Mouse (Mus musculus): ENCODE results near the gene Sfxn2. TPM values are rescaled to one million over a fixed set of nuclear protein-coding genes. Genes with fewer than 3 reads are reported as not detected.

The Sfxn2 gene
- polyA plus RNA-seq, 1 experiment from 2014 or later, result 16.9 TPM

GRCm38 (mm10) chr19:46625015-46625414 lies 51.9 kb downstream of the Sfxn2 start:
- no peak for DNase-seq (ENCODE audit: low spot score)

GRCm38 (mm10) chr19:46625519-46625918 lies 52.4 kb downstream of the Sfxn2 start:
- no peak for DNase-seq (ENCODE audit: low spot score)

GRCm38 (mm10) chr19:46628403-46628802 lies 55.2 kb downstream of the Sfxn2 start:
- no peak for DNase-seq (ENCODE audit: low spot score)

GRCm38 (mm10) chr19:46629807-46630206 lies 56.6 kb downstream of the Sfxn2 start:
- DNase-seq (ENCODE audit: low spot score), result no peak

- DNase-seq (ENCODE audit: low spot score), result no peak
Measured at GRCm38 (mm10) chr19:46631637-46632036, 58.5 kb downstream of the Sfxn2 start.

- DNase-seq (ENCODE audit: low spot score), result no peak
Measured at GRCm38 (mm10) chr19:46635766-46636165, 62.6 kb downstream of the Sfxn2 start.

- DNase-seq (ENCODE audit: low spot score), result no peak
Measured at GRCm38 (mm10) chr19:46637598-46637997, 64.4 kb downstream of the Sfxn2 start.

- DNase-seq (ENCODE audit: low spot score), result no peak
Measured at GRCm38 (mm10) chr19:46639053-46639452, 65.9 kb downstream of the Sfxn2 start.

GRCm38 (mm10) chr19:46639496-46639895 lies 66.3 kb downstream of the Sfxn2 start:
- no peak for DNase-seq (ENCODE audit: low spot score)

GRCm38 (mm10) chr19:46640780-46641179 lies 67.6 kb downstream of the Sfxn2 start:
- DNase-seq (ENCODE audit: low spot score), result no peak

- DNase-seq (ENCODE audit: low spot score), result no peak
Measured at GRCm38 (mm10) chr19:46641420-46642085, 68.4 kb downstream of the Sfxn2 start.

- DNase-seq (ENCODE audit: low spot score), result no peak
Measured at GRCm38 (mm10) chr19:46642136-46642753, 69.1 kb downstream of the Sfxn2 start.

GRCm38 (mm10) chr19:46643236-46643635 lies 70.1 kb downstream of the Sfxn2 start:
- no peak for DNase-seq (ENCODE audit: low spot score)

GRCm38 (mm10) chr19:46644343-46644792 lies 71.2 kb downstream of the Sfxn2 start:
- DNase-seq (ENCODE audit: low spot score), result no peak

- DNase-seq (ENCODE audit: low spot score), result no peak
Measured at GRCm38 (mm10) chr19:46644793-46645602, 71.8 kb downstream of the Sfxn2 start.

GRCm38 (mm10) chr19:46646041-46646481 lies 72.9 kb downstream of the Sfxn2 start:
- no peak for DNase-seq (ENCODE audit: low spot score)

- no peak for DNase-seq (ENCODE audit: low spot score)
Measured at GRCm38 (mm10) chr19:46647254-46647653, 74.1 kb downstream of the Sfxn2 start.

Other genes with a start within 250 kb of the Sfxn2 start
- 4.6 and 5.3 TPM in 2 replicates for gene Psd, start 246.2 kb upstream of the Sfxn2 start, polyA plus RNA-seq (2015; fragmentation: Nextera tagmentation; extraction: Ambion mirVana)
- gene Fbxl15, start 245.2 kb upstream of the Sfxn2 start, polyA plus RNA-seq (2015; fragmentation: Nextera tagmentation; extraction: Ambion mirVana), result 8.3 and 9.1 TPM in 2 replicates
- 152 and 155 TPM in 2 replicates for gene Cuedc2, start 234.7 kb upstream of the Sfxn2 start, polyA plus RNA-seq (2015; fragmentation: Nextera tagmentation; extraction: Ambion mirVana)
- 7.5 and 8.1 TPM in 2 replicates for gene Mfsd13a, start 232.2 kb upstream of the Sfxn2 start, polyA plus RNA-seq (2015; fragmentation: Nextera tagmentation; extraction: Ambion mirVana)
- gene 2310034G01Rik, start 223.1 kb upstream of the Sfxn2 start, polyA plus RNA-seq (2015; fragmentation: Nextera tagmentation; extraction: Ambion mirVana), result 1.1 and 1.5 TPM in 2 replicates
- 132 and 141 TPM in 2 replicates for gene Actr1a, start 177.6 kb upstream of the Sfxn2 start, polyA plus RNA-seq (2015; fragmentation: Nextera tagmentation; extraction: Ambion mirVana)
- 20.7 and 21.0 TPM in 2 replicates for gene Sufu, start 176.5 kb upstream of the Sfxn2 start, polyA plus RNA-seq (2015; fragmentation: Nextera tagmentation; extraction: Ambion mirVana)
- 20.4 and 23.6 TPM in 2 replicates for gene Trim8, start 71.7 kb upstream of the Sfxn2 start, polyA plus RNA-seq (2015; fragmentation: Nextera tagmentation; extraction: Ambion mirVana)
- gene Arl3, start 167 bp upstream of the Sfxn2 start, polyA plus RNA-seq (2015; fragmentation: Nextera tagmentation; extraction: Ambion mirVana), result 47.5 and 52.3 TPM in 2 replicates
- 29.9 and 37.8 TPM in 2 replicates for gene Wbp1l, start 25.7 kb downstream of the Sfxn2 start, polyA plus RNA-seq (2015; fragmentation: Nextera tagmentation; extraction: Ambion mirVana)
- 0.09 and 0.44 TPM in 2 replicates for gene Cyp17a1, start 99.8 kb downstream of the Sfxn2 start, polyA plus RNA-seq (2015; fragmentation: Nextera tagmentation; extraction: Ambion mirVana)
- 10.8 and 13.8 TPM in 2 replicates for gene Borcs7, start 116.5 kb downstream of the Sfxn2 start, polyA plus RNA-seq (2015; fragmentation: Nextera tagmentation; extraction: Ambion mirVana)
- gene As3mt, start 134.1 kb downstream of the Sfxn2 start, polyA plus RNA-seq (2015; fragmentation: Nextera tagmentation; extraction: Ambion mirVana), result 30.7 and 31.8 TPM in 2 replicates
- gene Cnnm2, start 188.2 kb downstream of the Sfxn2 start, polyA plus RNA-seq (2015; fragmentation: Nextera tagmentation; extraction: Ambion mirVana), result 1.7 and 1.8 TPM in 2 replicates